Mouse (Mus musculus) hindbrain, embryonic 14.5 days (tissue): ENCODE results near the gene Rnf208. TPM values are rescaled to one million over a fixed set of nuclear protein-coding genes. Genes with fewer than 3 reads are reported as not detected.

Experiments
- ATAC-seq: fragments of 200-750 bp; cut with Nextera tagmentation; 2 replicates; pipeline ENCODE4 v1.8.0; 2017; ENCODE audit warnings: moderate number of reproducible peaks, mild to moderate bottlenecking, moderate TSS enrichment, moderate library complexity; ENCODE audit not compliant: low FRiP score
- DNase-seq: peaks from one replicate; pipeline ENCODE4 v3.0.0-alpha.2; 2015; ENCODE audit warnings: low spot score
- H3K27ac ChIP-seq: fragments of 300-500 bp; sonication (generic); 2 replicates; pipeline ENCODE4 v1.5.1; 2014; ENCODE audit warnings: mild to moderate bottlenecking, moderate library complexity
- H3K27me3 ChIP-seq: fragments of 300-500 bp; sonication (generic); 2 replicates; pipeline ENCODE4 v1.6.1; 2014; ENCODE audit warnings: mild to moderate bottlenecking, low read length, mixed read lengths; ENCODE audit not compliant: control insufficient read depth, insufficient read depth
- H3K36me3 ChIP-seq: fragments of 300-500 bp; sonication (generic); replicated peaks from 2 replicates; pipeline ENCODE4 v1.6.1; 2014; ENCODE audit not compliant: control insufficient read depth, insufficient read depth
- H3K4me1 ChIP-seq: fragments of 300-500 bp; sonication (generic); replicated peaks from 2 replicates; pipeline ENCODE4 v1.6.1; 2014; ENCODE audit warnings: antibody characterized with exemption, low read length, mixed read lengths; ENCODE audit not compliant: control insufficient read depth, insufficient read depth
- H3K4me2 ChIP-seq: fragments of 300-500 bp; sonication (generic); replicated peaks from 2 replicates; pipeline ENCODE4 v1.6.1; 2014; ENCODE audit warnings: mild to moderate bottlenecking, moderate library complexity
- H3K4me3 ChIP-seq: fragments of 300-500 bp; sonication (generic); replicated peaks from 2 replicates; pipeline ENCODE4 v1.5.1; 2014; ENCODE audit warnings: mild to moderate bottlenecking, low read length
- H3K9ac ChIP-seq: fragments of 300-500 bp; sonication (generic); 2 replicates; pipeline ENCODE4 v1.6.1; 2014
- H3K9me3 ChIP-seq: fragments of 300-500 bp; sonication (generic); 2 replicates; pipeline ENCODE4 v1.6.1; 2016; ENCODE audit warnings: low read length; ENCODE audit not compliant: control insufficient read depth
- WGBS: fragments of 180-500 bp; shearing (Covaris S2); extraction: QIAGEN DNeasy Blood & Tissue Kit; methylation state at CpG from one replicate; pipeline ENCODE4 v1.1.7; 2014; 5-methylcytosine and 5-hydroxymethylcytosine counted together
- polyA plus RNA-seq: library from polyadenylated mRNA; unstranded; fragments of >200 nt; fragmentation: Nextera tagmentation; extraction: Ambion mirVana; gene quantifications from 2 replicates; pipeline ENCODE4 v1.2.1, GENCODE M21; 2014

The Rnf208 gene
- polyA plus RNA-seq, 1 experiment from 2014 or later: 166 TPM

DNA sequence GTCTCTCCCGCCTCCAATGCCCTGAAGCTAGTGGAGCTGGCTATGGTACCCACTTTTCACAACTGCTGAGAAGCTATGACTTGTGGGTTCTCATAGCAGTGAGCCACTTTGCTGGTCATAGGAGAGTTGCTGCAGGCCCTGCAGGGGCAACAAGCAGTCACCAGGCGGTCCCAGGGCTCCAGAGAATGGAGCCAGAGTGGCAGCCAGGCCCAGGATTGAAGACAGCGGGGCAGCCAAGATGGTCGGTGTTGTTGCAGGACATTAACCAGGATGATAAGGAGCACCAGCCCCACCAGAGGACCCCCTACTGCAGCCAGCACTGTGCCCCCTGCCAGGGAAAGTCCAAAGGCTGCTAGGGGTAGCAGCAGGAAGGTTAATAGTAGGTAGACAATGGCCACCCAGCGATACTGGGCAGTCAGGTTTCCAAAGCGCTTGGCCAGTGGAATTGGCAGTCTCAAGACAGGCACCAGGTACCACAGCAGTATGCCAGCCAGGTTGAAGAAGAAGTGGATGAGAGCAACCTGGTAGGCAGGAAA lies 13.0 kb upstream of the Rnf208 start:
- ATAC-seq (no peak), DNase-seq (no peak)
- Histone ChIP-seq H3K9ac (no peak overlapping the region), H3K27ac (no peak overlapping the region), H3K9me3 (no peaks in the 10 kb centered on the region), H3K27me3 (no peaks in the 10 kb centered on the region), H3K36me3 (no peaks in the 10 kb centered on the region), H3K4me2 (peak overlapping the region; percentile 36; the same call in 1 of the 2 replicates), H3K4me1 (peaks cover 10% of the 10 kb centered on the region), H3K4me3 (no peak overlapping the region)
- 72% methylated on average over 6 of the region's 6 CpGs for WGBS

DNA sequence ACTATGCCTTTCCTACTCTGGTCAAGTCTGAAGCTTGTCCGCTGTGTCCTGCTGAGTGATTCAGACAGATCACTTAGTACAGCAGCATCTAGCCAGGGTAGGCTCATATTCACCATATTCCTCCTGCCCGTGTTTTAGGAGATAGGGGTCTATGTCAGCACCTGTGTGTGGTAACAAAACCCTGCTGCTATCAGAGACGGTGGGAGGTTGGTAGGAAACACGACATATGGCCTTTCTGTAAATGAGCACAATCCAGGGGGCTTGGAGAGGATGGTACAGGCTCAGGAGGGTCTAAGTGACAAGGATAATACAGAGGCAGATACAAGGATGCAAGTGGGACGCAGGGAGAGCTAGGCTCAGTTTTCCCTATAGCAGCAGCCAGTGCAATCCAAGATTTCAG lies 12.5 kb upstream of the Rnf208 start:
- no peaks in the 10 kb centered on the region for H3K27me3 ChIP-seq
- no peaks in the 10 kb centered on the region for H3K9me3 ChIP-seq
- no peak overlapping the region for H3K4me2 ChIP-seq
- peaks cover 10% of the 10 kb centered on the region for H3K4me1 ChIP-seq
- H3K9ac ChIP-seq: no peak overlapping the region
- no peak for ATAC-seq
- no peak overlapping the region for H3K4me3 ChIP-seq
- 83% methylated on average over 5 of the region's 5 CpGs for WGBS
- H3K36me3 ChIP-seq: no peaks in the 10 kb centered on the region
- no peak for DNase-seq
- H3K27ac ChIP-seq: no peak overlapping the region

DNA sequence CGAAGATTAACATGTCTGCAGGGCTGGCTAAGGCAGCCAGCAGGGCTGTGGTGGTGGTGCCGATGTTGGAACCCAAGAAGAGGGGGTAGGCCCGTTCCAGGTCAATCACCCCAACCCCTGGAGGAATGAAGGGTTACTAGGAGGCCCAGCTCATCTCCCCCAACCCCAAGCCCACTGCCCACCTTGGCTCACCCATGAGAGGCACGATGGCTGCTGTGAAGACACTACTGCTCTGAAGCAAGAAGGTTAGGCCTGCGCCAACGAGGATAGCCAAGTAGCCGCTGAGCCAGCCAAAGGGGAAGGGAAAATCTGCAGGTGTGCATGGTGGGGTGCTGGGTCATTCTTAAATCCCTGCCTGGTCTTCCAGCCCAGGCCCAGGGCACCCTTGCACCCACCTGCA lies 11.5 kb upstream of the Rnf208 start:
- no peaks in the 10 kb centered on the region for H3K9me3 ChIP-seq
- ATAC-seq: no peak

DNA sequence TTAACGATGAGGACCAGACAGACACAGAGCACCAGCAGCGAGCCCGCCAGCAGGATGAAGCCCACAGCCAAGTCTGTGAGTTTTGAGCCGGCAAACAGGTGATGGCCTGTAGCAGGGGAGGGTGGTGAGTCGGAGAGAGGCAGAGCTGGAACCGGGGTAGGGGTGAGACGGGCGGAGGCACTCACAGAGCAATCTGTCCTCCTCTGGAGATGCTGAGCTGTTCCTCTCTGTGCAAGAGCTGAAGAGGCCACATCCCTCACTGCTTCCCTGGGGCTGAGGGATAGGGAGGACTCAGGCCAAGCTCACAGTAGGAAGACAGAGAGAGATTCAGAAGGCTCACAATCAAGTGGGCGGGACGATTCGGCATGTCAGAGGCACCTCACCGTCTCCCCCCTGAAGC lies 11.0 kb upstream of the Rnf208 start:
- no peaks in the 10 kb centered on the region for H3K36me3 ChIP-seq
- H3K27me3 ChIP-seq: no peaks in the 10 kb centered on the region; the same call in 1 of the 2 replicates
- H3K27ac ChIP-seq: no peak overlapping the region
- 0 out of 2 replicates have a peak, but pooled peaks cover 3% of the 10 kb centered on the region for H3K4me1 ChIP-seq
- H3K9ac ChIP-seq: no peak overlapping the region
- DNase-seq: no peak
- no peaks in the 10 kb centered on the region for H3K9me3 ChIP-seq
- 60% methylated on average over 12 of the region's 12 CpGs for WGBS
- no peak overlapping the region for H3K4me2 ChIP-seq
- no peak for ATAC-seq
- no peak overlapping the region for H3K4me3 ChIP-seq

More for the DNA sequence above, 11.5 kb upstream of the Rnf208 start:
- H3K36me3 ChIP-seq: no peaks in the 10 kb centered on the region
- WGBS: 89% methylated on average over 7 of the region's 7 CpGs
- H3K27me3 ChIP-seq: no peaks in the 10 kb centered on the region
- H3K4me3 ChIP-seq: no peak overlapping the region
- H3K27ac ChIP-seq: no peak overlapping the region
- H3K4me2 ChIP-seq: no peak overlapping the region
- peaks cover 7% of the 10 kb centered on the region for H3K4me1 ChIP-seq
- DNase-seq: no peak
- no peak overlapping the region for H3K9ac ChIP-seq

DNA sequence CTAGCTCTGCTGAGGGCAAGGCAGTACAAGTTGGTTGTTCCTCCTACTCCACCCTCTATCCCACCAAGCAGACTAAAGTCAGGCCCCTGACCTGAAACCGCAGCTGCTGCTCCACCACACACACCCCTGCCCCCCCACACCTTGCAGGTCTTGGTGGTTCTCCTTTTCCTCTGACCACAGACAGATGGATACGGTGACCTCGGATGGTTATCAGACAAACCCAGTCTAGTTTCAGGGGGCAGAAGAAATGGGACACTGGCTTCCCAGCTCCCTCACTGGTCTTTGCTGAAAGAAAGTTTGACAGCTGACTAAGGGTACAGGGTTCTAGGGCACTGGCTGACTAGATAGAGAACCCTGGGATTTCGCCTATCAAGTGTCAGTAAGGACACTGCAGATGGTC lies 8.6 kb upstream of the Rnf208 start:
- Histone ChIP-seq H3K4me2 (no peak overlapping the region), H3K9me3 (no peaks in the 10 kb centered on the region), H3K27ac (no peak overlapping the region), H3K36me3 (no peaks in the 10 kb centered on the region), H3K27me3 (peaks cover 6% of the 10 kb centered on the region; the same call in 1 of the 2 replicates), H3K4me3 (no peak overlapping the region), H3K9ac (no peak overlapping the region), H3K4me1 (0 out of 2 replicates have a peak, but pooled peaks cover 3% of the 10 kb centered on the region)
- WGBS: 79% methylated on average over 4 of the region's 4 CpGs
- DNase-seq: no peak
- no peak for ATAC-seq

DNA sequence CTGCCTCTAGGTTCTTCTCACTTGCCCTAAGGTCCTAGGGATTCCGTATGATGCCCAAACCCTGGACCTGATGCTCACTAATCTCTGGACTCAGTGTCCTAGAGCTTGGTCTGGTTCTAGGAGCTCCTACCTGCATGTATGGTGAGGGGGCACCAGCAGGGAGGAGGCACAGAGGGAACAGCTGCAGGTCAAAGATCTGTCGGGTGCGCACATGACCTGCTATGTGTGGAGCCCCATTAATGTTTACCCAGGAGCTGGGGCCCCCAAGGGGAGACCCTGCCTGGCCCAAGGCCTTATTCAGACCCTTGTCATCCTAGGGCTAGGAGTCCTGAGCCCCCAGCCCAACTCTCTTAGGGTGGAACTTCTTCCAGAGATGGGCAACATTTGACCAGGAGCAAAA lies 8.0 kb upstream of the Rnf208 start, which contains the start of gene Slc34a3:
Gene Slc34a3 (minus strand): TSS at position 315 of the 400 bp plus-strand sequence.
- DNase-seq (no peak), ATAC-seq (no peak)
- Histone ChIP-seq H3K36me3 (no peaks in the 10 kb centered on the region), H3K4me3 (no peak within 1 kb of the TSS), H3K9ac (no peak within 1 kb of the TSS), H3K4me2 (no peak within 1 kb of the TSS), H3K27ac (no peak within 1 kb of the TSS), H3K9me3 (no peaks in the 10 kb centered on the region), H3K4me1 (0 out of 2 replicates have a peak, but pooled peaks cover under 1% of the 10 kb centered on the region), H3K27me3 (peaks cover 6% of the 10 kb centered on the region; the same call in 1 of the 2 replicates)
- 83% methylated on average over 3 of the region's 3 CpGs for WGBS

DNA sequence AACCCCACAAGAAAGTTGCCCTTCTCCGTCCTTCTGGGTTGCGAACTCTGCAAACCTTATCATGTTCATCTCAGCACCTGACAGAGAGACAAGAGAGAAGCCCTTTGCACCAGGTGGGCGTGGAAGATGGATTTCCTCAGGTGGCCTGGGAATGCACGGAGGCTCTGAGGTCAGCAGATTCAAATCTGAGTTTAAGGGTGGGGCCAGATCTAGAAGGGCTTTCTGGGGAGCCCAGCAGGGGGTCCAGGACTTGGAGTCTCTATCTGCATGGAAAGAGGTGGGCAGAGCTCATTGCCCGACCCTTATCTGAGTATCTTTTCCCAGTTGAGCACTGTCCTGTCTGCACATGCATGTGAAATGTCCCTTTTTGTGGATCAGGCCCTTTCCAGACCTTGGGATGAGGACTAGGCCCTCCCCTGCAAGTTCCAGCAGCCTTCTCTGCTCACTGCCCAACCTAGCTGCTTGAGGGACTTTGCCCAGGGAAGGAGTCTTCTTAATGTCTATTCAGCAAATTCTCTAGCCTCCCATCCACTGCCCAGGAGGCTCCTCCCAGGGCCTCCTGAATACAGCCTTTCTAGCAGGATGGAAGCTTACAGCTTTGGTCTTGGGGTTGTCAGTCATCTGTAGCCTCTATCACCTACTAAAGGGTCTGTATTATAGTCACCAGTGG lies 7.4 kb upstream of the Rnf208 start:
- WGBS: 75% methylated on average over 5 of the region's 5 CpGs

DNA sequence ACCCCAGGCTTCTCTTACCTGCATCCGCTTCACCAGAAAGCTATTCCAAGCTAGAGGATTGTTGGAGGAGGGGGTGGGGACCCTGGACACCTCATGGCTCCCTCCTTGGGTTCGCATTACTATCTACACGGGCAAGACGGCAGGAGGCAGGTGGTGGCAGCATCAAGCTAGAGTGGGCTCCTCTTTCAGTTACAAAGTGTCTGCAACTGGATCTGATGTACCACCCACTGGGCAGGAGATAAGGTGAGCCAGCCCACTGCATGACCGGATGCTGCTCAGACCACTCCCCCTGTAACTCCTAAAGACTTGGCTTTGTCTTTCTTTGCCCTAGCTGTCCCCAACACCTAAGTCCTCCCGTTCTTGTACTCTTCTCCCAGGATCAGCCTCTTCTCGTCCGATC lies 5.4 kb upstream of the Rnf208 start, which contains the start of gene Rnf224:
Gene Rnf224 (minus strand): TSS at position 174 of the 400 bp plus-strand sequence.
- H3K9me3 ChIP-seq: no peaks in the 10 kb centered on the region
- no peak within 1 kb of the TSS for H3K27ac ChIP-seq
- no peaks in the 10 kb centered on the region for H3K36me3 ChIP-seq
- no peak within 1 kb of the TSS for H3K4me2 ChIP-seq
- no peak within 1 kb of the TSS for H3K9ac ChIP-seq
- peaks cover 6% of the 10 kb centered on the region; the same call in 1 of the 2 replicates for H3K27me3 ChIP-seq
- ATAC-seq (no peak), DNase-seq (no peak)
- H3K4me1 ChIP-seq: peaks cover 8% of the 10 kb centered on the region
- no peak within 1 kb of the TSS for H3K4me3 ChIP-seq
- 49% methylated on average over 8 of the region's 8 CpGs for WGBS

More for the DNA sequence above, 7.4 kb upstream of the Rnf208 start:
- peaks cover 6% of the 10 kb centered on the region; the same call in 1 of the 2 replicates for H3K27me3 ChIP-seq
- no peak overlapping the region for H3K27ac ChIP-seq
- H3K4me1 ChIP-seq: no peaks in the 10 kb centered on the region
- H3K9ac ChIP-seq: no peak overlapping the region
- no peak overlapping the region for H3K4me2 ChIP-seq
- DNase-seq: no peak
- H3K9me3 ChIP-seq: no peaks in the 10 kb centered on the region
- no peak overlapping the region for H3K4me3 ChIP-seq
- no peaks in the 10 kb centered on the region for H3K36me3 ChIP-seq
- ATAC-seq: no peak

DNA sequence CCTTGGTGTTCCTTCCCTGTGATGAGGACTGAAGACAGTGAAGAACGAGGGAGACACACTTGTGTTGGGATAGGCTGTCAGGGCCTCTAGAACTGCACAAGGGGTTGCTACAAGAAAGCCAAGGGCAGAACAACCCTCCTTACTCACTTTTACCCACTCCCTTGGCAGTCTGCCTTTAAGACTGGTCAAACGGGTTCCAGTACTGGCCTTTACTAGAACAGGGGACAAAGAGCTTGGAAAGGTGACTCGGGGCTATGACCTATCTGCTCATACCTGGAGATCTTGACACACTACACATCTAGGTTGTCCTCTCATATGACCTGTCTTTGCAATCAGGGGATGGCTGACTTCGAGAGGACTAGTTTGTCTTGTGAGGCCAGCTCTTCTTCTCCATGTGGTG lies 4.5 kb upstream of the Rnf208 start:
- Histone ChIP-seq H3K9ac (no peak overlapping the region), H3K9me3 (no peaks in the 10 kb centered on the region), H3K4me1 (peaks cover 16% of the 10 kb centered on the region), H3K27ac (no peak overlapping the region), H3K4me3 (no peak overlapping the region), H3K4me2 (no peak overlapping the region), H3K27me3 (peaks cover 6% of the 10 kb centered on the region; the same call in 1 of the 2 replicates), H3K36me3 (no peaks in the 10 kb centered on the region)
- ATAC-seq: no peak
- WGBS: 75% methylated on average over 4 of the region's 4 CpGs
- no peak for DNase-seq
